Mouse (Mus musculus): ENCODE measurements at regions not wholly inside any gene's neighbourhood (a gene's known extent, or its start where the extent isn't known, plus 50 kb on each side); places are given as distances from the start of the nearest gene placed in this dataset.

GRCm38 (mm10) chr13:107541635-107541955, 502.7 kb upstream of the Smim15 start:
- Histone ChIP-seq H3K36me3 (ENCODE audit: control insufficient read depth in 1 of 2, insufficient read depth in 2 of 2, low read length in 2 of 2) (no peaks in the 10 kb centered on the region), H3K27me3 (ENCODE audit: control insufficient read depth in 1 of 2, insufficient read depth in 2 of 2, low read length in 2 of 2) (peaks cover 6 to 8% of the 10 kb centered on the region in 2 experiments), H3K4me3 (ENCODE audit: control insufficient read depth in 1 of 2, insufficient read depth in 1 of 2, low read depth in 2 of 2, low read length in 2 of 2) (no peak overlapping the region), H3K79me2 (ENCODE audit: control insufficient read depth, insufficient read depth, low read length, poor library complexity) (no peaks in the 10 kb centered on the region), H3K4me1 (ENCODE audit: control insufficient read depth in 1 of 2, insufficient read depth in 2 of 2, low read length in 2 of 2) (no peaks in the 10 kb centered on the region), H3K9me3 (replicated peaks; ENCODE audit: insufficient read depth, low read length) (no peaks in the 10 kb centered on the region), H3K9ac (ENCODE audit: control insufficient read depth, low read depth, low read length, poor library complexity, severe bottlenecking) (no peak overlapping the region), H3K27ac (ENCODE audit: control insufficient read depth, low read depth, low read length) (no peak overlapping the region)
- DNase-seq (ENCODE audit: low read depth, low spot score), result no peak
- TF ChIP-seq CTCF (IDR thresholded peaks at IDR 0.05 in 2 of 3, conservative IDR thresholded peaks at IDR 0.05 in 1 of 3; ENCODE audit: control insufficient read depth in 1 of 3, insufficient read depth in 1 of 3, low read depth in 2 of 3, low read length in 3 of 3, poor library complexity in 1 of 3, severe bottlenecking in 1 of 3) (no peak), MYC (IDR thresholded peaks at IDR 0.05; ENCODE audit: low read depth, low read length) (no peak), USF2 (IDR thresholded peaks at IDR 0.05; ENCODE audit: borderline replicate concordance in 1 of 2, insufficient read depth in 1 of 2, low read depth in 1 of 2, low read length in 2 of 2) (no peak), ELF1 (IDR thresholded peaks at IDR 0.05; ENCODE audit: low read depth, low read length) (no peak), BHLHE40 (IDR thresholded peaks at IDR 0.05; ENCODE audit: borderline replicate concordance, low read depth, low read length) (no peak), JUND (IDR thresholded peaks at IDR 0.05; ENCODE audit: low read depth, low read length) (no peak), ZKSCAN1 (IDR thresholded peaks at IDR 0.05; ENCODE audit: low read depth, low read length) (no peak), ZNF384 (IDR thresholded peaks at IDR 0.05; ENCODE audit: low read depth, low read length) (no peak), KAT2A (conservative IDR thresholded peaks at IDR 0.05; ENCODE audit: low read depth, low read length) (no peak), CHD1 (IDR thresholded peaks at IDR 0.05; ENCODE audit: low read depth, low read length) (no peak), MXI1 (IDR thresholded peaks at IDR 0.05; ENCODE audit: low read depth, low read length) (no peak), SIN3A (IDR thresholded peaks at IDR 0.05; ENCODE audit: low read length) (no peak), ZC3H11A (IDR thresholded peaks at IDR 0.05; ENCODE audit: low read depth, low read length) (no peak), MAX (IDR thresholded peaks at IDR 0.05; ENCODE audit: low read length) (no peak), CHD2 (IDR thresholded peaks at IDR 0.05; ENCODE audit: low read length) (no peak), ZMIZ1 (IDR thresholded peaks at IDR 0.05; ENCODE audit: low read depth, low read length) (no peak), RCOR1 (IDR thresholded peaks at IDR 0.05; ENCODE audit: low read depth, low read length) (no peak), HCFC1 (IDR thresholded peaks at IDR 0.05; ENCODE audit: low read depth, low read length) (no peak)

- Histone ChIP-seq H3K27ac (ENCODE audit: control insufficient read depth, low read depth, low read length) (no peak overlapping the region), H3K4me1 (ENCODE audit: control insufficient read depth in 1 of 2, insufficient read depth in 2 of 2, low read length in 2 of 2) (no peaks in the 10 kb centered on the region), H3K36me3 (ENCODE audit: control insufficient read depth in 1 of 2, insufficient read depth in 2 of 2, low read length in 2 of 2) (no peaks in the 10 kb centered on the region), H3K9me3 (replicated peaks; ENCODE audit: insufficient read depth, low read length) (no peaks in the 10 kb centered on the region), H3K4me3 (ENCODE audit: control insufficient read depth in 1 of 2, insufficient read depth in 1 of 2, low read depth in 2 of 2, low read length in 2 of 2) (no peak overlapping the region), H3K79me2 (ENCODE audit: control insufficient read depth, insufficient read depth, low read length, poor library complexity) (no peaks in the 10 kb centered on the region), H3K9ac (ENCODE audit: control insufficient read depth, low read depth, low read length, poor library complexity, severe bottlenecking) (no peak overlapping the region), H3K27me3 (ENCODE audit: control insufficient read depth in 1 of 2, insufficient read depth in 2 of 2, low read length in 2 of 2) (peaks cover 3 to 6% of the 10 kb centered on the region in 2 experiments)
- TF ChIP-seq GATA1 (IDR thresholded peaks at IDR 0.05; ENCODE audit: low read depth, low read length), result no peak
- no peak for TF ChIP-seq POLR2AphosphoS2 (IDR thresholded peaks at IDR 0.05; ENCODE audit: low read length)
- TF ChIP-seq NELFE (IDR thresholded peaks at IDR 0.05; ENCODE audit: low read depth, low read length), result no peak
- no peak for TF ChIP-seq TAL1 (IDR thresholded peaks at IDR 0.05; ENCODE audit: low read length)
- TF ChIP-seq ZC3H11A (IDR thresholded peaks at IDR 0.05; ENCODE audit: low read depth, low read length), result no peak
- no peak for TF ChIP-seq UBTF (IDR thresholded peaks at IDR 0.05; ENCODE audit: borderline replicate concordance, insufficient read depth, low read depth, low read length)
- TF ChIP-seq RCOR1 (IDR thresholded peaks at IDR 0.05; ENCODE audit: low read depth, low read length), result no peak
- no peak for TF ChIP-seq CTCF (IDR thresholded peaks at IDR 0.05 in 2 of 3, conservative IDR thresholded peaks at IDR 0.05 in 1 of 3; ENCODE audit: control insufficient read depth in 1 of 3, insufficient read depth in 1 of 3, low read depth in 2 of 3, low read length in 3 of 3, poor library complexity in 1 of 3, severe bottlenecking in 1 of 3)
- no peak for DNase-seq (ENCODE audit: low read depth, low spot score)
These were observed 503.2 kb upstream of the Smim15 start for GRCm38 (mm10) chr13:107540784-107541634.
